Mouse (Mus musculus): ENCODE results near the gene Parp11. TPM values are rescaled to one million over a fixed set of nuclear protein-coding genes. Genes with fewer than 3 reads are reported as not detected.

Gene Parp11
- polyA plus RNA-seq (2014; fragmentation: Illumina TruSeq; extraction: RNeasy Lipid Tissue Mini Kit (QIAGEN cat#74804); ENCODE audit: low read depth, low replicate concordance), result 18.9 TPM

DNA sequence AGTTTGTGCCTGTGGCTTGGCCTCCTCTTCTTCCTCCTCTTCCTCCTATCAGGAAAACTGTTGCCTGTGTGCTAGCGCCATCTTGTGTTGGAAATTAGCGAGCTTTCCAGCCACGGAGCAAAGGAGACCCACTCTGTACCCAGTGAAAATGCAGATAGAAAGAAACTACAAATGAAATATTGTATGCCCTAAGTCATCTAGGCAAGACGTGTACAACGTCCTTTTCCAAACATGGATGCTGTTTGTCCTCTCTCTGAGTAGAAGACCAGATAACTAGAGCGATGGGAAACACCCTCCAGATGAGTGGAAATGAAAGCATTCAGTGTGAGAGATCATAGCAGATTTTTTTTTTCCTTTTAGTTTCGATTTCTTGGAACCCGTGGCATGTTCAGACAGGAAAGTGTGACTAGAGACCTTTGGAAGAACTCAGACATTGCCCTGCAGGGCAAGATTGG lies at the start of gene Parp11:
Gene Parp11, plus strand, starts transcription at position 405 of the 455 bp plus-strand sequence.

Other genes starting within 250 kb of the Parp11 start
- 43.8 TPM for gene Cracr2a, start 114.5 kb downstream of the Parp11 start, polyA plus RNA-seq (2014; fragmentation: Illumina TruSeq; extraction: RNeasy Lipid Tissue Mini Kit (QIAGEN cat#74804); ENCODE audit: low read depth, low replicate concordance)